Mouse (Mus musculus) heart, embryonic 12.5 days (tissue): Measurements from ENCODE around the gene Capn15. TPM values are rescaled to one million over a fixed set of nuclear protein-coding genes. Genes with fewer than 3 reads are reported as not detected.

Source experiments
- ATAC-seq: fragments of 200-750 bp; cut with Nextera tagmentation; 2 replicates; pipeline ENCODE4 v1.8.0; 2017; ENCODE audit warnings: moderate TSS enrichment, moderate library complexity; ENCODE audit not compliant: insufficient number of reproducible peaks, low FRiP score
- H3K27ac ChIP-seq: fragments of 300-500 bp; sonication (generic); 2 replicates; pipeline ENCODE4 v1.5.1; 2016; ENCODE audit warnings: mild to moderate bottlenecking, moderate library complexity; ENCODE audit not compliant: poor library complexity, severe bottlenecking
- H3K27me3 ChIP-seq: fragments of 300-500 bp; sonication (generic); replicated peaks from 2 replicates; pipeline ENCODE4 v1.6.1; 2016; ENCODE audit warnings: mild to moderate bottlenecking, moderate library complexity
- H3K36me3 ChIP-seq: fragments of 300-500 bp; sonication (generic); 2 replicates; pipeline ENCODE4 v1.6.1; 2016; ENCODE audit warnings: mild to moderate bottlenecking, moderate library complexity
- H3K4me1 ChIP-seq: fragments of 300-500 bp; sonication (generic); replicated peaks from 2 replicates; pipeline ENCODE4 v1.6.1; 2016; ENCODE audit warnings: mild to moderate bottlenecking
- H3K4me2 ChIP-seq: fragments of 300-500 bp; sonication (generic); 2 replicates; pipeline ENCODE4 v1.6.1; 2016; ENCODE audit warnings: mild to moderate bottlenecking, moderate library complexity
- H3K4me3 ChIP-seq: fragments of 300-500 bp; sonication (generic); 2 replicates; pipeline ENCODE4 v1.5.1; 2016; ENCODE audit warnings: mild to moderate bottlenecking
- H3K9ac ChIP-seq: fragments of 300-500 bp; sonication (generic); 2 replicates; pipeline ENCODE4 v1.6.1; 2016; ENCODE audit warnings: mild to moderate bottlenecking, moderate library complexity
- H3K9me3 ChIP-seq: fragments of 300-500 bp; sonication (generic); replicated peaks from 2 replicates; pipeline ENCODE4 v1.6.1; 2016; ENCODE audit warnings: mild to moderate bottlenecking, moderate library complexity
- WGBS: fragments of 180-500 bp; shearing (Covaris S2); methylation state at CpG from one replicate; pipeline ENCODE4 v1.1.7; 2016; 5-methylcytosine and 5-hydroxymethylcytosine counted together
- polyA plus RNA-seq: library from polyadenylated mRNA; unstranded; fragments of >200 nt; fragmentation: Nextera tagmentation; extraction: Ambion mirVana; gene quantifications from 2 replicates; pipeline ENCODE4 v1.2.1, GENCODE M21; 2016

Capn15 gene
- polyA plus RNA-seq, 1 experiment from 2014 or later: 16.9 TPM

DNA sequence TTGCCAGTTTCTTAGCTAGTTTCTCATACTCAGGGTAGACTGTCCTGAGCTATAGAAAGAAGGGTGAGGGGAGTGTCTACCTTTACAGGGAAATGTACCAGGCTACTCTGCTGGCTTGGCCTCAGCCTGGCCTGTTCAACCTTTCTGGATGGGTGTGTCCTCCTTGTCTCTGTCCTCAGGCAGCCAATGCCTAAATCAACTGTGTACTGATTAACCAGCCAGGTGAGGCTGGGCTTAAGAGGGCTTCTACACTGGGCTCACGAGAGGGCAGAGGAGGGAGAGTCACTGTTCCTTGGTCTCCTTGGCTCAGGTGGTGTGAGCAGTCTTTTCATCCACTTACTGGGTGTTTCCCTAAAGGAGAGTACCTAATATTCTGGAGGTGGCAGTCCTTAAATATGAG is 17.4 kb downstream of the Capn15 start:
- H3K4me2 ChIP-seq: no peak overlapping the region
- no peak for ATAC-seq
- H3K4me1 ChIP-seq: peaks cover 12% of the 10 kb centered on the region

DNA sequence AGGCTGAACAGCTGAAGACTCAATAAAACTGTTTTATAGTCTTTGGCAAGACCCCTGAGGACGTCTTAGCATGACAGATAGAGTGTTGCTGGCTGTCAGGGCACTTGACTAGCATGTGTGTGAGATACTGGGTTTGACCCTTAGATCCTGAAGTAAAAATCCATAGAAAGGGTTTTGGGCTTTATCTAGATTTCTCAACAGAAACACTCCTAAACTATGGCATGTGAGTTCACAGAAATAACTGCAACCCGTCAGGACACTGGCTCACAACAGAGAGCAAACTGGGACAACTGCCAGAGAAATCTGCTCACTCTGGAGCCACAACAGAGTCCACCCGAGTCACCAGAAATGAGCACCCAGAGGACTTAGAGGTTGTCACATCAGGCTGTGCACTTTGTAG is 17.9 kb downstream of the Capn15 start:
- no peak overlapping the region for H3K9ac ChIP-seq
- peaks cover 9% of the 10 kb centered on the region for H3K4me1 ChIP-seq
- H3K9me3 ChIP-seq: no peaks in the 10 kb centered on the region
- no peak overlapping the region for H3K27ac ChIP-seq
- no peak for ATAC-seq
- WGBS: 47% methylated on average over 3 of the region's 3 CpGs
- H3K4me3 ChIP-seq: no peak overlapping the region
- no peak overlapping the region for H3K4me2 ChIP-seq
- no peaks in the 10 kb centered on the region for H3K27me3 ChIP-seq
- peaks cover 24% of the 10 kb centered on the region for H3K36me3 ChIP-seq

More for the DNA sequence above, 17.4 kb downstream of the Capn15 start:
- Histone ChIP-seq H3K27ac (no peak overlapping the region), H3K36me3 (peaks cover 19% of the 10 kb centered on the region), H3K27me3 (no peaks in the 10 kb centered on the region), H3K9ac (no peak overlapping the region), H3K4me3 (no peak overlapping the region), H3K9me3 (no peaks in the 10 kb centered on the region)
- whole genome bisulfite sequencing: 62% methylated on average over 1 of the region's 1 CpGs

- Histone ChIP-seq H3K4me1 (peaks cover 9% of the 10 kb centered on the region), H3K4me2 (no peak overlapping the region), H3K36me3 (peaks cover 54% of the 10 kb centered on the region), H3K4me3 (no peak overlapping the region), H3K27me3 (no peaks in the 10 kb centered on the region), H3K9me3 (no peaks in the 10 kb centered on the region), H3K27ac (no peak overlapping the region), H3K9ac (no peak overlapping the region)
- ATAC-seq: 0 out of 2 replicates have a peak, but pooled peaks have one; percentile 18
- 86% methylated on average over 7 of the region's 7 CpGs for WGBS
Observed at GRCm38 (mm10) chr17:25964271-25964670, 21.3 kb downstream of the Capn15 start.

DNA sequence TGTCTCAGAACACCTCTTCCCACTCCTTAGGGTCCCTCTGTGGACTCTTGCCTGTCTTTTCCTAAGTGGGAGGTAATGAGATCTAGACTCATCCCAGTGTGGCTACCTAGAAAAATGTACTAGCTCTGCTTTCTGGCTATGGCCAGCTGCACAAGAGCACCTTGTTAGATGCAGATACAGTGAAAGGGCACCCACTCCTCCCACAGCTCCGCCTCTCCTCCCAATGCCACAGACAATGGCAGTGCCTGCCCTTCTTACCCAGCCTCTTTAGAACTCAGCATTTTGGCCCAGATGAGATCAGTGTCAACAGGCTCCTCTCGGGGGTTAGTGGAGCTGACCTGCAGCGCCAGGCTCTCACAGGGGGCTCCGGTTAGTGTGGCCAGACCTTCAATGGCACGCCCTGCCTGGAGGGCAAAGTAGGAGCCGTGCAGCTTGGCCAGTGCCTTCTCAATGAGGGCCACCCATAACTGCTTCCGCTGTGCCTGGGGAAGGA is 23.1 kb downstream of the Capn15 start:
- H3K27me3 ChIP-seq: no peaks in the 10 kb centered on the region
- ATAC-seq: no peak
- no peak overlapping the region for H3K9ac ChIP-seq
- H3K9me3 ChIP-seq: no peaks in the 10 kb centered on the region
- H3K4me1 ChIP-seq: no peaks in the 10 kb centered on the region
- no peak overlapping the region for H3K27ac ChIP-seq
- H3K4me3 ChIP-seq: no peak overlapping the region
- 94% methylated on average over 7 of the region's 7 CpGs for WGBS
- H3K36me3 ChIP-seq: peaks cover 70% of the 10 kb centered on the region
- H3K4me2 ChIP-seq: no peak overlapping the region

DNA sequence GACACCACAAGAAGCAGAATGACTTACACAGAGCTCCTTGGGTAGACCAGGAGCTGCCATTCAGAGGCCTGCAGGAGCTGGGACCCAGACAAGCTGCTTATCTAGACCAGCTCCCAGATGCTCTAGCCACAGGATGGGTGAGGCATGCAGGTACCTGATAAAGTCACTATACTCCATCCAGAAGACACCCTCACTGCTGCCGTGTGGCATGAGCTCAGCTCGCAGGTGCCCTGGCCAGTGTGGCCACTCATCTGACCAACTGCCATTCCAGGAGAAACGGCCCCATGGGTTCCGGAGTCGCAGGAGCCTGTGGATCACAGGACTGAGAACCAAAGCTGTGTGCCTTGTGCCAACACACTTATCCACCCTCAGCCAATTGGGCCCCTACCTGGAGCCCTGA is 24.0 kb downstream of the Capn15 start:
- Histone ChIP-seq H3K4me1 (no peaks in the 10 kb centered on the region), H3K36me3 (peaks cover 73% of the 10 kb centered on the region), H3K4me3 (no peak overlapping the region), H3K4me2 (no peak overlapping the region), H3K27ac (no peak overlapping the region), H3K9me3 (no peaks in the 10 kb centered on the region), H3K9ac (no peak overlapping the region), H3K27me3 (no peaks in the 10 kb centered on the region)
- 89% methylated on average over 5 of the region's 5 CpGs for WGBS
- peak; percentile 54; the same call in 1 of the 2 replicates for ATAC-seq

DNA sequence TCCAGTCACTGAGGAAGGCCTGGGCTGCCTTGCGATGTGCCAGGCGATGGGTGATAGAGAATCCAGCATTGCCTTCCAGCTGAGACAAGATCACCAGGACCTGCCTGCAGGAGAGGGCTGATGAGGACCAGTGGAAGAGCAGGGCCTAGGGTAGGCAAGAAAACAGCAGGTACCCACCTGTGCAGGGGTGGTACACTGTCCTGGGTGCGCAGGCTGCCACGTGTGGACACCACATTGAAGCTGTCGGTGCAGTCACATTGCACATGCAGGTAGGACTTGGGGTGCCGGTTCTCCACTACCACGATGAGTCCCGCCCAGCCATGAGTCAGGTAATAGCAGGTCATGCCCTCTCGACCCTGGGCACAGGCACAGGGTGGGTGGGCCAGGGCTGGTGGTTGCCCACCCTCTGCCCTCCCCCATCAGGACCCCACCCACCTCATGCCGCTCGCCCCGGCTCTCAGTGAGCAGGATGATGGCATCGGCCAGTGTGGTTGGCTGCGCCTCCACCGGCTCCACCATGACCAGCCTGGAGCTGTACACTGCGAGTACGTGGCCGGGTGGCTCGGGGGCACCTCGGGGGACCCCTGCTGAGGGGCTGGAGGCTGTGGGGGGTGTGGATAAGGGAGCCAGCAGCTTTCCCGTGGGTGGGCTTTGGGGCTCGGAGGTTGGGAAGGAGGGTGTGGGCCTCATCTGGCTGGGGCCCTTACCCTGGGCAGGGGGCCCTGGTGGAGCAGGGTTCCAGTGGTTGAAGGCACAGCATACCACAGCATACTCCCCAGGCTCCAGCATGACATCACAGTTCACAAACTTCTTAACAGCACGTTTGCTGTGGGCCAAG is 25.7 kb downstream of the Capn15 start:
- Histone ChIP-seq H3K9ac (no peak overlapping the region), H3K4me3 (no peak overlapping the region), H3K27me3 (0 out of 2 replicates have a peak, but pooled peaks cover 3% of the 10 kb centered on the region), H3K27ac (no peak overlapping the region), H3K36me3 (peaks cover 70% of the 10 kb centered on the region), H3K4me1 (no peaks in the 10 kb centered on the region), H3K9me3 (no peaks in the 10 kb centered on the region), H3K4me2 (no peak overlapping the region)
- WGBS: 88% methylated on average over 23 of the region's 23 CpGs
- ATAC-seq: 0 out of 2 replicates have a peak, but pooled peaks have one; percentile 7

GRCm38 (mm10) chr17:25958771-25959494 is 26.7 kb downstream of the Capn15 start:
- H3K27ac ChIP-seq: no peak overlapping the region
- no peak overlapping the region for H3K9ac ChIP-seq
- H3K36me3 ChIP-seq: peaks cover 61% of the 10 kb centered on the region
- H3K4me3 ChIP-seq: no peak overlapping the region
- no peaks in the 10 kb centered on the region for H3K4me1 ChIP-seq
- H3K4me2 ChIP-seq: no peak overlapping the region
- 94% methylated on average over 11 of the region's 11 CpGs for WGBS
- H3K27me3 ChIP-seq: peaks cover 5% of the 10 kb centered on the region; the same call in 1 of the 2 replicates
- no peaks in the 10 kb centered on the region for H3K9me3 ChIP-seq
- ATAC-seq: no peak

GRCm38 (mm10) chr17:25957586-25958051 is 28.0 kb downstream of the Capn15 start:
- no peak overlapping the region for H3K4me2 ChIP-seq
- H3K4me1 ChIP-seq: no peaks in the 10 kb centered on the region
- no peak overlapping the region for H3K4me3 ChIP-seq
- peaks cover 17% of the 10 kb centered on the region for H3K27me3 ChIP-seq
- H3K9ac ChIP-seq: no peak overlapping the region
- WGBS: 86% methylated on average over 14 of the region's 14 CpGs
- H3K9me3 ChIP-seq: no peaks in the 10 kb centered on the region
- H3K27ac ChIP-seq: no peak overlapping the region
- ATAC-seq: no peak
- H3K36me3 ChIP-seq: peaks cover 49% of the 10 kb centered on the region

DNA sequence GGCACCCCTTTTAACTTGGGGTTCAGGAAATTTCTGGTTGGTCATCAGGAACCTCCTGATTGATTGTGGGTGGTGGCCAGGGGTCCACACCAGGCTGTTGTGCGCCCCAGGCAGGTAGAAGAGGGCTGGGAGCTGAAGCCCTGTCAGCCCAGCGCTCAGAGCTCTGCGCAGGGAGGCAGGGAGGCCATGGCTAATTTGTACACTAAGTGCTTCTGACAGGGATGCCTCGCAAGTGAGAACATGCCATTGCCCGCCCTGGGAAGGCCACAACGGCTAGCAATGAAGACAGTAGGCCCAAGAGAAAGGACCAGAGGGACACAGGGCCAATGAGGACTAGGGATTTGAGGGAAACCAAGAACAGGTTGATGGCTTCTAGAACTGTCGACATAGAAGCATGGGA is 29.0 kb downstream of the Capn15 start:
- Histone ChIP-seq H3K27me3 (peaks cover 27% of the 10 kb centered on the region), H3K36me3 (peaks cover 39% of the 10 kb centered on the region), H3K4me1 (peaks cover 7% of the 10 kb centered on the region), H3K9me3 (no peaks in the 10 kb centered on the region), H3K4me3 (no peak overlapping the region), H3K27ac (no peak overlapping the region), H3K9ac (no peak overlapping the region), H3K4me2 (no peak overlapping the region)
- ATAC-seq: no peak
- WGBS: 75% methylated on average over 7 of the region's 7 CpGs

GRCm38 (mm10) chr17:25956201-25956600 is 29.4 kb downstream of the Capn15 start:
- H3K27me3 ChIP-seq: peaks cover 32% of the 10 kb centered on the region
- no peak for ATAC-seq
- peaks cover 10% of the 10 kb centered on the region for H3K4me1 ChIP-seq
- no peak overlapping the region for H3K9ac ChIP-seq
- no peak overlapping the region for H3K4me3 ChIP-seq
- no peaks in the 10 kb centered on the region for H3K9me3 ChIP-seq
- H3K4me2 ChIP-seq: no peak overlapping the region
- no peak overlapping the region for H3K27ac ChIP-seq
- H3K36me3 ChIP-seq: peaks cover 36% of the 10 kb centered on the region
- 76% methylated on average over 7 of the region's 7 CpGs for WGBS

DNA sequence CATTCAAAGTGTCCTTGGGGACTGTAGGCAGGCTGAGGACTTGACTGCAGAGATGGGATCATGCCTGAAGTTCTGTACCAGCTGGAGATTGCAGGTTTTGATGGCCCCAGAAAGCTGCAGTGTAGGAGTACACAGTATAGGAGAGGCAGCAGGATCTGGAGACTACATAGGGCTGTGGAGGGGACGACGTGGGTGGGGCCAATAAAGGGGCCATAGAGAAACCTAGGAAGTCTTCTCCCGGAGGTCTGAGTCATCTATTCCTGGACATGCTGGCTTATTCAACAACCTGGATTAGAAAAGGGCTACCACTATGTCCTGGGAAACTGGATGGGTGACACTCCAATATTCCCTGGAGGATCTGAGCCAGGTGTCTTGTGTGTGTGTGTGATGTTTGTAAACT is 29.9 kb downstream of the Capn15 start:
- peaks cover 36% of the 10 kb centered on the region for H3K27me3 ChIP-seq
- peaks cover 34% of the 10 kb centered on the region for H3K36me3 ChIP-seq
- no peak for ATAC-seq
- H3K9ac ChIP-seq: no peak overlapping the region
- peaks cover 15% of the 10 kb centered on the region for H3K4me1 ChIP-seq
- H3K4me3 ChIP-seq: no peak overlapping the region
- no peak overlapping the region for H3K27ac ChIP-seq
- H3K9me3 ChIP-seq: no peaks in the 10 kb centered on the region
- H3K4me2 ChIP-seq: no peak overlapping the region
- WGBS: 52% methylated on average over 3 of the region's 3 CpGs
